Mouse (Mus musculus): ENCODE measurements around the gene Pcid2.

DNA sequence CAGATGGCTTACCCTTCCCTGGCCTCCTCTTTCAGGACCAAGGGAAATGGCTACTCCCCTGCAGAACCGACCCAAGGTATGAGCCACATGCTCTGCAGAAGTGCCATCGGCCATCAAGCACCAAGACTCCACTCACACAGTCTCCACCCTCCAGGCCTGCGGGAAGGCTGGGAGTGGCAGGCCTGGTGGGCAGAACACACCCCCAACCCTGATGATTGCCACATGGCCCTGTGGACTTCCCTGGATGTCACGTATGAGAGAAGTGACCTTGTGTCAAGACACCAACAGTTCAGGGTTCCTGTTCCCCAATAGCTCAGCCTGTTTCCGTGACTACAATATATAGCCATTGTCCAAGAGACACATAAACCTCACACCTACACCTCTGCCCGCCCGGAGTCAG lies 68.2 kb downstream of the Pcid2 start, which contains the start of gene F10:
- TF ChIP-seq POLR2AphosphoS5 (IDR thresholded peaks at IDR 0.05; ENCODE audit: insufficient replicate concordance, low read depth, low read length) (no peak), GATA1 (IDR thresholded peaks at IDR 0.05; ENCODE audit: borderline replicate concordance, low read length) (no peak)
